Mouse (Mus musculus): ENCODE data around the gene Cerk. TPM values are rescaled to one million over a fixed set of nuclear protein-coding genes. Genes with fewer than 3 reads are reported as not detected.
"Not testable (repeated sequence)": the region's sequence is repeated elsewhere in the genome, so short reads cannot be mapped to it uniquely, and the experiment has no call there.

The Cerk gene
- polyA plus RNA-seq, 1 experiment, result 16.4 TPM

DNA sequence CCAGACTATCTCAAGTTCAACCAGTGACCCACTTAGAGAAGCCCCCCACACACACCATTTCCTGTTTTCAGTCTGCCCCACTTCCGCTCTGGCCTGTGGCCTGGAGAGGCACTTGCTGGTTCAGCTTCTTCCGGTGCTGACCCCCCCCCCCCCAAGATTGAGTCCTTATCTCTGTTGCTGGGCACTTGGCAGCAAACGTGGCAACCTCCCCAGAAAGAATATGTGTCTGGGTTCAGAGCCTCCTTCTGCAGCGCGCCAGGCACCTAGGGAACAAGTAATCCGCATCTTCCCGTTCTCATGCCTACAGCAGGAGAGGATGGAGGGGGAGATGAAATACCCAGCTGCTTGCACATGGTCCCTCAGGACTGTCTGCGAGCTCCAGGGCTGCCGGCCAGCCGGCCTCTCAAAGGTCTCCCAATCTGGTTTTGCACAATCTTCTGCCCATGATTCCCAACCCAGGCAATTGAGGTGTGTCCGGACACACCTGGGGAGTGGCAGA lies 4.0 kb downstream of the Cerk start:
- no peak for DNase-seq (ENCODE audit: low read depth)

DNA sequence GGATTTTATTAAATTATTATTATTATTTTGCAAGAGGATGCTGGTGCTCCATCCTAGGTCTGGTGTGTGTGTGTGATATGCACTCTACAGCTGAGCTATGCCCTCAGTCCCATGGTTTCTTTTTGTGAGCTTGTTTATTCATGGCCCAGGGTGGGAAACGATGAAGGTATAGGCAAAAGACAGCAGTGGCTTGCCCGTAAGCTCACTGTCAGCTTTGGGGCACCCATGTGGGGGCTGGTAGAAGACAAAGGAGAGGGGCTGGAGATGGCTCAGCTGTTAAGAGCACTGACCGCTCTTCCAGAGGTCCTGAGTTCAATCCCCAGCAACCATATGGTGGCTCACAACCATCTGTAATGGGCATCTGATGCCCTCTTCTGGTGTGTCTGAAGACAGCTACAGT lies 4.6 kb downstream of the Cerk start:
- DNase-seq (ENCODE audit: low read depth), result not testable (repeated sequence)

DNA sequence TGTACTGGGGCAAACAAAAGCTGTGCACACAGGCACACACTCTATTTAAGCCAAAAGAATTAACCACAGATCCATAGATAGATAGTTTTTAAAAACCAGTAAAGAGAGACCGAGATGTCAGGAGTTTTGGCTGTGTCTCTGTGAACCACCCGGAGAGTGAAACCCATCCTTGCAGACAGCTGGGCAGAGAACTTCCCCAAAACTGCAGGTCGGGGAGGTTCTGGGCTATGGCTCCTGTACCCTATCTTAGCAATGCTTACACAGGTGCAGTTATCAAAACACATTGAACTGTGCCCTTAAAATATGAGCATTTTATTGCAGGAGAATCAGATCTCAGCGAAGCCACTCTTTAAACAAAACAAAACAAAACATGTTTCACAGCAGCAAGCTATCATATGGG lies 5.5 kb downstream of the Cerk start:
- DNase-seq (ENCODE audit: low read depth), result no peak

DNA sequence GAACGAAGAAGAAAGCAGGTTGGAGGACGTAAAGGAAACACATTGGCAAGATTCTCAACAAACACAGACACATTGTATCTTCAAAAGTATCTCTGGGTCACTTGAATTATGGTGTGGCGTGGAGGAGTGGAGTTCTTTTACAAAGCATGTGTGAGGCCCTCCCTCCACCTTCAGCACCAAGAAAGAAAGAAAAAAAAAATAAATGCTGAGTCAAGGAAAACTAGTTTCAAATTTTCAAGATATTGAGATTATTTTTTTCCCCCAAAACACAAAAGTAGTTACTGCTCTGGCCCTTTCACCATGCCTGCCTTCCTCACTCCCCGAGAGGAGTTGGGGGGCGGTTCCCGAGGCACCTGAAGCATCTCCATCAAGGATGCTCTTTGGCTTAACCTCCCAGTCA lies 7.3 kb downstream of the Cerk start:
- DNase-seq (ENCODE audit: low read depth), result no peak

DNA sequence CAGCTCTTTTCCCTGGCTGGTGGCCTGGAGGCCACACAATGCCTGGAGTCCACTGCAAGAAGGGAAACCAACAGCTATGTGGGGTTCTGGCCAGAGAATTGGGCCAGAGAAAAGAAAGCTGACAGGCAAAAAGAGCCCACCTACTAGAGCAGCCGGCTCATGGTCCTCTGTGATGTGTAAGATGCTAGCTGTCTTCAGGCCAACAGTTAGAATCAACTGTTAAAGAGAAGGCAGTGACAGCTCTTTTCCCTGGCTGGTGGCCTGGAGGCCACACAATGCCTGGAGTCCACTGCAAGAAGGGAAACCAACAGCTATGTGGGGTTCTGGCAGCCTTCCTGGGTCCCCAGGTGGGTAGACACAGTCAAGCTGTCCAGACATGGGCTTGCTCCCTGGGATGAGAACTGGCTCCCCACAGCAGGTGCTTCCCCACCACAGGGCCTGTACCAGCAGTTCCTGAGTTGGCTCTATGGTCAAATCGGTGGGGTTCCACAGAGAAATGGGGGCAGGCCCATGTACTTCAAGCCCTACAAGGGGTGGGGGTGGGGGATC lies 8.2 kb downstream of the Cerk start:
- not testable (repeated sequence) for DNase-seq (ENCODE audit: low read depth)

DNA sequence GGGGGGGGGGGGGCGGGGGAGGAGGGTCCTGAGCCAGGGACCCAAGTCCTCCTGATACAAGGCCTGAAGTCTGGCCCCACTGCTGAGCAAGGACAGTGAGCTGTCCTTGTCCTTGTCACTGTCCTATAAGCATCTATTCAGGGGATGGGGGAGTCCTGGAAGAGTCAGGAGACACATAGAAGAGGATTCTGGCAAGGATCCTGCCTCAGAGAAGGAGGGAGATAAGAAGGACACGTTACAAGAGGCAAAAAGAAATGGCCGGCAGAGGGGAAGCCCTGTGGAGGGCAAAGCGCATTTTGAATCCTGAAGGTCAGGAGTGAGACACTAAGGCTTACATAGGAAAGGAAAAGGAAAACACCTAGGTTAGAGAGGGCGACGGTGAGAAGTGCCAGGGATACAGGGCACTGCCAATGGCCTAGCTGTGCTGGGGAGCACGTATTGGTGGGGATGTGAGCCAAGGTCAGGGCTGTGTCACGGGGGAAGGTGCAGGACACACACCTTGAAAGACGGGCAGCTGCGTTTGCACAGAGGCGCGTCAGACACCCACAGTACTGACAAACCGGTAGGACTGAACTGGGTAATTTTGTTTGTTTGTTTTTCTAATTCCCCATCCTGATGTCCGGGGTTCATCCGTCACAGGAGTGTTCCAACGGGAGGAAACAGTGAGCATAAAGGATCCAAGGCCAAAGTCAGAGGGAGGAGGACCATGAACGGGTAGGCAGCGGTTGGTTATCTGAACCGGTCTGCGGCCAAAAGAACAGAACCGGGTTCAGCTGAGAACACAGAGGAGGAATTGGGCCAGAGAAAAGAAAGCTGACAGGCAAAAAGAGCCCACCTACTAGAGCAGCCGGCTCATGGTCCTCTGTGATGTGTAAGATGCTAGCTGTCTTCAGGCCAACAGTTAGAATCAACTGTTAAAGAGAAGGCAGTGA lies 8.9 kb downstream of the Cerk start:
- no peak for DNase-seq (ENCODE audit: low read depth)

DNA sequence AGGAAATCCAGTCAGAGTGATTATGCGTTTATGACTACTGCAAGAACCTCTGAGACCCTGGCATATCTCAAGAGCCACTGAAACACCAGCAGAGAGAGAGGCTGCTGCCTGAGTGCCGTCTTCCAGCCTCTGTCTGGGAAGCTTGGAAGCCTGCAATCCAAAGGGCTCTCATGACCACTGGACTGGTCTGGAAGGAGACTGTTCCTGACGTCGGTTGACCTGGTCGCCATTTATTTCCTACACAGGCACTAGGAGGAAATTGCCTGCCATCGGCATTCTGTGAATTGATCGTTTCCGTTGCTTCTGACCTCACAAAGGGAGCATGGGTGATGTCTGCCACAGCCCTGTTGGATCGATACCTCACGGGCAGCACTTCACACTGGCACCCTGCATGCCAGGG lies 9.8 kb downstream of the Cerk start:
- no peak for DNase-seq (ENCODE audit: low read depth)

DNA sequence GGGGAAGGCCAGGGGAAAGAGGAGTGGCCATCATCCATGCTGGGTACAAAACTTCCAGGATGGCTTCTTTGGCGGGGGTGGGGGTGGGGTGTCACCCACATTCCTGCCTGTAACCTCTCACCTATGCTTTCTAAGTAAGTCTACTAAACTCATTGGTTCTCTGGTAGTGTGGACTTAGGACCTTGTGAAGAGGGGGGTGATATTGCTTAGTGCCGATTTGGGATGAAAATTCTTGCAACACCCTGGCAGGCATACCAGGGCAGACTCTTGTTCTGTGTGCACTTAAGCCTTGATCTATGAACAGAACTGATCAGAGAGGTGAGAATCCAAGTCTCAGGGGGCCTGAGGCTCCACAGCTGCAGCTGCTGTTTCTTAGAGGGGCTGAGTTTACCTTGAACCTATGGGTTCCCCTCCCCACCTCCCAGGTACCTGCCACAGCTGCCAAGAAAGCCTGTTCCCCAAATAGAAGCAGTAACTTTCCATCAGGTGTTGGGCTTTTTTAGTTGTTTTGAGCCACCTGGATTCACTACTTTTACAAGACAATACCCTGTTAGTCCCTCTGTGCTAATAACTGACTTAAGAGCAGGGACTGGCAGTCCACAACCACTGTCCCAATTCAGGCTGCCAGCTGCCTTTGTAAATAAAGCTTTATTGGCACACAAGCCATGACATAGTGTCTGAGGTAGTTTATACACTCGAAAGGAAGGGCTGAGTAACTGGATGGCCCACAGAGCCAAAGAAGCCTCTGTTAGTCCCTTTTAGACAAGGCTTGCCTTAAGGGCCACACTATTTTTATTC lies 10.5 kb downstream of the Cerk start:
- DNase-seq (ENCODE audit: low read depth), result no peak

DNA sequence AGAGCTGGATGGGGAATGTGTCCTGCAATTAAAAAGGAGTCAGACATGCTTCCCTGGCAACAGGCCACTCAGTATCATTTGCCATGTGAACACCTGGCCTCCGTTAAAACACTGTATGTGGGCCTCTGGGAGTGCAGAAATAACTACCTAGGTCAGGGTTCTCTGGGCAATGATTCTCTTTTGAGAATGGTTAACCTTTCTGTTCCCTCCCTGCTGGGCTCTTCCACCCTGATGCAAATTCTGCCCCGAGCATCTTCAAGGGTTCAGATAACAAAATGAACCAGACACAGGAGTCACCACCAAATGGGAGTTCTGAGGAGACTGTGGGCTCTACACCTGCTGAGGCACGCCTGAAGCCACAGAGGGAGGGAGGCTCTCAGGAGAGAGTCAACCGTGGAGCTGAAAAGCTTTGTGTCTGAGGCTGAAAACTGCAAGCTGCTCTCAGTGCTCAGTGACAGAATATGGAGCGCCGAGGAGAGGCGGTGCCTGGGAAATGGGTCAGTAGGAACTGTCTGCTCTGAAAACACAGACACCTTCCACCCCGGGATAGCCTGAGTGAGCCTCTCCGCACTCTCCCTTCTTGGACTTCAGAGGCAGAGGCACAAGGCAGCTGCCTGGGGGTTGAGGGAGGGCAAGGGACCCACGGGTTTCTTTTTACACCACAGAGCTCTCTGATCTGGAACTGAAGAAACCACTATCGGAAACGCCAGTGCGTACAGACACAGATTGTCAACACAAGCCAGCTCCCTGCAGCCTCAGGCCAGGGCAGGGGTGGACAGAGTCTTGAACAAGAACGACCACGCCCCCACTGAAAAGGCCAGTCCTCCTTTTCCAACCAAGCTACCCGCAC lies 12.6 kb downstream of the Cerk start:
- no peak for DNase-seq (ENCODE audit: low read depth)

DNA sequence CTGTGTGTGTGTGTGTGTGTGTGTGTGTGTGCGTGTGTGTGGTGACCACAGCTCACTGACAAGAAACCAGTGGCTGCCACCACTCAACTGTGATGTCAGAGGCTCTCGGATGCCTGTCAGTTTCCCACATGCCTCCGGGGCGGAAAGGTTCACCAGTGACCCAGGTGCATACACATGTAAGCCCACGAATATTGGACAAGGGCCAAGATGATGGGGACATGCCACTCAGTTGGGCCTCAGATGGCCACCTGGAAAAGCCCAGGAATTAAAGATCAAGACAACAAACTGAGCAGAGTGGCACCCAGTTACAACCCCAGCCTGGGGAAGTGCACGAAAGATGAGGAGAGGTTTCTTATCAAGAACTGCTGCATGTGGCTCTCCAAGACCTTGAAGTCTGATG lies 13.4 kb downstream of the Cerk start:
- DNase-seq (ENCODE audit: low read depth), result no peak

DNA sequence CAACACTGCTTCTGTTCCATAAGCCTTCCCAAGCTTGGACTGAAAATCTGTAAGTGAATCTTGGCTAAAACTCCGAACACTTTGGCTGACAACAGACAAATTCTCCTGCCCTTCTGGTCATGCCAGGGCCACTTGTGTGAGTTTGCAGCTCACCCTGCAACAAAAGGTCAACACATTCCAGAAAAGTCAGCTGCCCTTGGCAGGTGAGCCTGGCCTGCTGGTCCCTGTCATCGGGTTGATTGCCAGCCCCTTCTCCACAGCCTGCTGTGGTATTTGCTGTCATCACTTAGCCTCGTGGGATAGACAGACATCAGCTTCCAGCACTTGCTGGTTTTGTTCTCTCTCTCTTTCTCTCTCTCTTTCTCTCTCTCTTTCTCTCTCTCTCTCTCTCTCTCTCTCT lies 13.8 kb downstream of the Cerk start:
- no peak for DNase-seq (ENCODE audit: low read depth)

DNA sequence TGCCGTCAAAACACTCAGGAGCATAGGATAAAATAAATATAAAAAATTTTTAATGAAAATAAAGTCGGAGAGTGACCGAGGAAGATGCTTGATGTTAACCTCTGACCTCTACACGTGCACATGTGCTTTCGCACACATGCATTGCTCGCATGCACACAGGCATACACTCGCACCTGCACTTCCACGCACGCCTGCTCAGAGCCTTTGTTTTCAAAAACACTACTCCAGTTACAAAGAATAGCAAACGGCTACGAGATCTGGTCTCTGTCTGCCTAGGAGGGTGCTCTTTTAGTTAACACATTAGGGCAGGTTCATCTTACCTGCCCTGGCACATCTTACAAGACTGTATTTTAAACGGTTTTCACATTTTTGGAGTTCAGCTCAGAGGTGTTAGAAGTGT lies 14.6 kb downstream of the Cerk start:
- no peak for DNase-seq (ENCODE audit: low read depth)

DNA sequence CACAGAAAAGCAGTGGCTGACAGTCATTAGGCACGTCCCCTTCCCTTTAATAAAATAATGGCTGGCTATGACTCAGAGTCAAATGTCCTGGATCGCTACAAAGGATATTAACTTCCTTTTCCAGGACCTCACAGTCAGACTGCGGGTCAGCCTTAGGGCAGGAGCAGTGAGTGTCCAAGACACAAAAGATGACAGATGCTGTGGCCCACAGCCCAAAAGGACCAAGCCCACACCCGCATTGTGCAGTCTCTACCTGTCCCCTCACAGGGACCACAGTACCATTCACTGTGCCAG lies 16.2 kb downstream of the Cerk start:
- DNase-seq (ENCODE audit: low read depth), result no peak

DNA sequence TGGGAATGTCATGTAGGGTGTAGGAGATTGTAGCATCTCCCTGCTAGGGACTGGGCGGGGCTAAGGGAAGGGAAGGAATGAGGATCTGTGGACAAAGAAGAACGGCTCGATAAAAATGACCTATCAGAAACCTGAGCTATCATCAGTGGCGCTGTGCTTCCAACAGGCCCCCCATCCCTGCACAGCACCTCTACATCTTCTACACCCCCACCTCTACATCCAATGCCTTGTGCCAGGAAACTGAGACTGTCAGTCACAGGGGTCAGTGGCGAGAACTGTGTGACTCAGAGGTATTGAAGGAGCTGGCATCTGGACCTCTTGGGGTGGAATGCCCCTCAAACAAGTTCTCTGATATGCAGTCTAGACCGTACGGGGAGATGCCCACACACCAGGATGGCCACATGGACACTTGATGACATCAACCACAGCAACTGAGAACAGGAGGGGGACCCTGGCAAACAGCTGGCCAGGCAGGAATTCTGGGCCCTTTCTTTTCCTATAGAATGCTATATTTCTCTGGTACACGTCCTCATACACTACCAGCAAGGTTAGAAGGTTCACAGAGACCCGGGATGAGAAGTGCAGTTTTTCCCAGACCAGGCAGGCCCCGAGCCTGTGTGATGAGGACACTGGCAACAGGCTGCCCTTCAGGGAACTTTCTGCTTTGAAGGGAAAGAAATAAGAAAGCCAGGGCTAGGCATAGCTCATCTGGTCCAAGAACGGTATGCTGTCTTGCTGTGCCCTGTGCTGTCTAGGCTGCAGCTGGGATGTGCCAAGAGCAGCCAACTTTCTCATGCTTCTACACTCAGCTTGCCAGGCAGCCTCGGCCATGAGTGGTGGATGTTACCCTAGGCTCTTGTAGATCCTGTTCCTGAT lies 16.8 kb downstream of the Cerk start:
- DNase-seq (ENCODE audit: low read depth), result no peak

DNA sequence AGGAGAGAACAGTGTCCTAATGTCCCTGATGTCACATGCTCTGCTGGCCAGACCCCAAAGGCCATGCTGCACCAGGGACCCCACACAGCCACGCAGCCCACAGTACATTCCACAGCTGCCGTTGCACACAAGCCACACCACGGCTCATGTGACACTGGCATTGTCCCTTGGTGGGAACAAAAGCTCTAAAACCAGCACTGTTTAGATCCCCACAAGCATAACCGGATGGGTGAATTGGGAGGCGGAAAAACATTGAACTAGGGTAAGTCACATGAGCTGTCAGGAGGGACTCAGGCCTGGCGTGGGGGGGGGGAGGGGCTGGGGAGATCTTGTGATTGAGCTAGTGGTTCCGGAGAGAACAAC lies 17.5 kb downstream of the Cerk start:
- DNase-seq (ENCODE audit: low read depth), result no peak

DNA sequence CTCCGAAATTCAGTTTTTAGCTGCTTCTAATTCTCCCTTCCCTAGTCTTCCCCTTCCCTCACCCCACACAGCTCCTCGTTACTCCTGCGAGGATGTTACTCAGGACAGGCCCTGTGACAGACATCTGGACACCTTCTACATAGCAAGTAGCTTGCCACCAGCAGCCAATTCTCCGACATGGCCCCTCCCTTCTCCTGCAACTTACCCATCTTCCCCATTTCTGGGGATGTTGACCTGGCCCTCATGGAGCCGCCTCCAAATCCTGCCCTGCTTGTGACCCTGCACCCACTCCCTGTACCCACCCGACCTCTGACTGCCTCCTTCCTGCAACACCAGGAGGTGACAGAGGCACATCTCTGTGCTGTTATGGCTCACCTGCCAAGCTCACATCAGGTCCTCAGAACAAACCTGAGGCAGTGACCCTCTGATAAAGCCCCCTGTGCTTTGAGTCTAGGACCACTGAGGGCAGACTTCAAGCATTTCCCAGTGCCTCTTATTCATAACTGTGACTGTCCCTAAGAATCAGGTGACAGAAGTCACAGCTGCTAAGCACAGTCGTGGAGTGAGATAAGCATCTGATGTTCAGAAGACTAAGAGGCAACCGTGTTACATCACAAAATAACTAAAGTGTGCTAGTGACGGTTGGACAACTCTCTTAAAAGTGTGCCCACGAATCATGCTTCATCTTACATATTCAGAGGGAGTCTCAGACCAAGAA lies 18.0 kb downstream of the Cerk start:
- no peak for DNase-seq (ENCODE audit: low read depth)

DNA sequence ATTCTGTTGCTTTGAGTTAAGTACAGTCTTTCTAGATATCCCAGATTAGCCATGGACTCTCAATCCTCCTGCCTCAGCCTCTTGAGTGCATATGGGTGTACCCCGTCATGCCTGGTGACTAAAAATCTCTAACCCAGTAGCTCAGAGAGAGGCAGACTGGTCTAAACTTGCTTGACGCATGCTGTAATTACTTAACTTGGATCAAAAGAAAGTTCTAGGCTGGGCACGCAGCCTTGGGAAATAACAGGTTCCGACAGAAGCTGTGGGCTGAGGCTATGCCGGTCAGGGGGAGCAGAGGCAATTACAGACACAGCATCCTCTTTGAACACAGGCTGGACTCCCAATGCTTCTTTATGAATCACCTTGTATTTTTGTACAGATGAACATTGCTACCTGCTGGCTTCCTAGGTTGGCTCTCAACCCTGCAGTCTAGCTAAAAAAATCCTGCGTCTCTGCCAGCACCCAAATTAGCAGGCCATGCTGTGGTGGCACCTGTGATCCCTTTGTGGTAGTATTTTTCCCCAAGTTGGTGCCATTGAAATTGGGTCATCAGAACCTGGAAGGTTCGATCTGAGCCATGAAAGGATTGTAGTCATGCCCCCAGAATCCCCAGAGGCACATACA lies 18.8 kb downstream of the Cerk start:
- peak; percentile 75 for DNase-seq (ENCODE audit: low read depth)

DNA sequence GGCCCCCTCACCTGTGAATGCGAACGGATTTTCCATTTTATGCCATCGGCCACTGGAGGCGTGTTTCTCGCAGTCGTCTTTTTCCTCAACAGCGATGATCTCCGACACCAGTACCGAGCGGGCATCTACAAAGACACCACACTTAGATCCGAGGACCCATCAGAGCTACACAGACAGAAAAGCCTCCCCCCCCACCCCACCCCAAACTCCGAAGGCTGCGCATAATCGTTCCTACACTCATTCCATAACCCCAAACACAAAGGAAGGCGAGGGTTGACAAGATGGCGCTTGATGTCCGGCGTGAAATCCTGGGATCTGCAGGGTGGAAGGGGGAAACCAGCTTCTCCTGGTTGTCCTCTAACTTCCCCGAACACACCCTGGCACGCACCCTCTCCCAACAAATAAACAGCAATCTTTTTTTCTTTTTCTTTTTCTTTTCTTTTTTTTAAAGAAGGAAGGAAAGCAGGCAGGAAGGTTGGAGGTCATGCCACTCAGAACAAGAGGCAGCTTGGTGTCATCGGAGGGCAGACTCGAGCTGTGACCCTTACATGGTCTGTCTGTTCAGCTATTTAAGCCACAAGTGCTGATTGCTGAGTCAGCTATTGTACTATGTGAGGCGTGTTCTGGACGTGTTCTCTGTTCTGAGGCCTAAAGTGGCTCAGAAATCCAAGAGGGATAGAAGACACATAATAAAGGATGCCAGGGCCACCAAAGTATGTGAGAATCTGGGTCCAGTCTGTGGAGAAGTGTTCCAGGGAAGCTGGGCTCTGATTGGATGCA lies 19.9 kb downstream of the Cerk start:
- DNase-seq (ENCODE audit: low read depth), result no peak
